Mouse (Mus musculus): ENCODE results near the gene Fpr-rs6. TPM values are rescaled to one million over a fixed set of nuclear protein-coding genes. Genes with fewer than 3 reads are reported as not detected.

Gene Fpr-rs6
- not detected in 2 replicates for polyA plus RNA-seq (2015; fragmentation: Nextera tagmentation; extraction: Ambion mirVana)

GRCm38 (mm10) chr17:20182997-20183396 lies at the start of gene Fpr-rs6:
Fpr-rs6 (minus strand) TSS chr17:20183097.
- peaks cover 4% of the 10 kb centered on the region; the same call in 1 of the 2 replicates for H3K9me3 ChIP-seq (replicated peaks)
- H3K27ac ChIP-seq = no peak within 1 kb of the TSS
- no peak within 1 kb of the TSS for H3K4me2 ChIP-seq
- H3K9ac ChIP-seq = no peak within 1 kb of the TSS
- no peaks in the 10 kb centered on the region for H3K27me3 ChIP-seq
- H3K4me1 ChIP-seq = no peaks in the 10 kb centered on the region
- no peak within 1 kb of the TSS for H3K4me3 ChIP-seq (replicated peaks)
- no peaks in the 10 kb centered on the region for H3K36me3 ChIP-seq
- no peak for ATAC-seq (replicated peaks; ENCODE audit: low FRiP score)

Other genes with a start within 250 kb of the Fpr-rs6 start
- not detected in 2 replicates for gene Vmn2r104, start 134.8 kb downstream of the Fpr-rs6 start, polyA plus RNA-seq (2015; fragmentation: Nextera tagmentation; extraction: Ambion mirVana)
- gene Fpr-rs7, start 68.9 kb downstream of the Fpr-rs6 start, polyA plus RNA-seq (2015; fragmentation: Nextera tagmentation; extraction: Ambion mirVana) = not detected in 2 replicates
- gene Vmn2r105, start 52.0 kb upstream of the Fpr-rs6 start, polyA plus RNA-seq (2015; fragmentation: Nextera tagmentation; extraction: Ambion mirVana) = not detected in 2 replicates
- gene Vmn2r106, start 102.5 kb upstream of the Fpr-rs6 start, polyA plus RNA-seq (2015; fragmentation: Nextera tagmentation; extraction: Ambion mirVana) = not detected in 2 replicates
- gene Vmn2r107, start 162.1 kb upstream of the Fpr-rs6 start, polyA plus RNA-seq (2015; fragmentation: Nextera tagmentation; extraction: Ambion mirVana) = not detected in 2 replicates
- not detected in 2 replicates for gene Vmn1r224, start 231.0 kb upstream of the Fpr-rs6 start, polyA plus RNA-seq (2015; fragmentation: Nextera tagmentation; extraction: Ambion mirVana)

Measured in kidney, embryonic 15.5 days (tissue).